Mouse (Mus musculus) megakaryocyte progenitor cell, adult 5-6 weeks (primary cell): ENCODE results near the gene Asxl1. TPM values are rescaled to one million over a fixed set of nuclear protein-coding genes. Genes with fewer than 3 reads are reported as not detected.

Experiments
- ATAC-seq: replicated peaks from 2 replicates; pipeline ENCODE4 v1.8.0; 2016; ENCODE audit warnings: mild to moderate bottlenecking, moderate TSS enrichment, inconsistent platforms; ENCODE audit not compliant: poor library complexity
- total RNA-seq, 2 experiments: library from RNA; stranded (forward) in 1 of 2; stranded (reverse) in 1 of 2; fragments of 157-497, 149-512 nt in 1 of 2; fragments of 200-1000 nt in 1 of 2; gene quantifications; 2 replicates each; pipeline versions ENCODE4 v1.2.3 to v1.2.4; 2015 to 2017

The Asxl1 gene
- total RNA-seq, 2 experiments from 2014 or later = 20.0 to 31.1 TPM

GRCm38 (mm10) chr2:153441228-153441627 is 95.6 kb downstream of the Asxl1 start:
- ATAC-seq = no peak

GRCm38 (mm10) chr2:153442720-153443119 is 97.1 kb downstream of the Asxl1 start:
- ATAC-seq = no peak

GRCm38 (mm10) chr2:153443434-153444240 is 98.0 kb downstream of the Asxl1 start:
- ATAC-seq = peak; percentile 23

- ATAC-seq = peak; percentile 40
These were observed 98.9 kb downstream of the Asxl1 start for GRCm38 (mm10) chr2:153444254-153445136.

- ATAC-seq = peak; percentile 12
These were observed 99.7 kb downstream of the Asxl1 start for GRCm38 (mm10) chr2:153445137-153446016.

- ATAC-seq = peak; percentile 69
These were observed 100.4 kb downstream of the Asxl1 start for GRCm38 (mm10) chr2:153446017-153446408.

- ATAC-seq = no peak
These were observed 100.8 kb downstream of the Asxl1 start for GRCm38 (mm10) chr2:153446476-153446875.

- ATAC-seq = no peak
These were observed 102.1 kb downstream of the Asxl1 start for GRCm38 (mm10) chr2:153447719-153448118.

GRCm38 (mm10) chr2:153448519-153448918 is 102.9 kb downstream of the Asxl1 start:
- ATAC-seq = no peak

Other genes with a start within 250 kb of the Asxl1 start
- 16.3 and 17.3 TPM in 2 replicates for gene Hck, start 237.4 kb upstream of the Asxl1 start, total RNA-seq (2015)
- 20.1 and 25.7 TPM in 2 replicates for gene Hck, start 237.4 kb upstream of the Asxl1 start, total RNA-seq (2017)
- 59.2 and 60.4 TPM in 2 replicates for gene Tm9sf4, start 184.5 kb upstream of the Asxl1 start, total RNA-seq (2015)
- gene Tm9sf4, start 184.5 kb upstream of the Asxl1 start, total RNA-seq (2017) = 65.8 and 89.2 TPM in 2 replicates
- gene Tspyl3, start 120.4 kb upstream of the Asxl1 start, total RNA-seq (2015) = 8.0 and 10.8 TPM in 2 replicates
- gene Tspyl3, start 120.4 kb upstream of the Asxl1 start, total RNA-seq (2017) = 7.0 and 8.9 TPM in 2 replicates
- 42.3 and 45.4 TPM in 2 replicates for gene Plagl2, start 104.4 kb upstream of the Asxl1 start, total RNA-seq (2015)
- gene Plagl2, start 104.4 kb upstream of the Asxl1 start, total RNA-seq (2017) = 5.6 TPM in 2 replicates
- gene Pofut1, start 104.3 kb upstream of the Asxl1 start, total RNA-seq (2015) = 14.0 and 14.9 TPM in 2 replicates
- 16.7 and 22.1 TPM in 2 replicates for gene Pofut1, start 104.3 kb upstream of the Asxl1 start, total RNA-seq (2017)
- gene Kif3b, start 54.4 kb upstream of the Asxl1 start, total RNA-seq (2015) = 3.6 and 5.5 TPM in 2 replicates
- gene Kif3b, start 54.4 kb upstream of the Asxl1 start, total RNA-seq (2017) = 9.9 and 11.3 TPM in 2 replicates
- gene 4930404H24Rik, start 147.0 kb downstream of the Asxl1 start, total RNA-seq (2015) = not detected in 2 replicates
- gene 4930404H24Rik, start 147.0 kb downstream of the Asxl1 start, total RNA-seq (2017) = not detected in 2 replicates
- gene Nol4l, start 184.1 kb downstream of the Asxl1 start, total RNA-seq (2015) = 3.0 and 4.4 TPM in 2 replicates
- gene Nol4l, start 184.1 kb downstream of the Asxl1 start, total RNA-seq (2017) = 1.4 and 3.7 TPM in 2 replicates